Mouse (Mus musculus) limb, embryonic 14.5 days (tissue): ENCODE measurements around the gene Slc6a11. TPM values are rescaled to one million over a fixed set of nuclear protein-coding genes. Genes with fewer than 3 reads are reported as not detected.

Experiments used
- ATAC-seq: fragments of 200-750 bp; cut with Nextera tagmentation; 2 replicates; pipeline ENCODE4 v1.8.0; 2017; ENCODE audit warnings: low read depth, moderate number of reproducible peaks, moderate TSS enrichment; ENCODE audit not compliant: low FRiP score
- DNase-seq: peaks from one replicate; pipeline ENCODE4 v3.0.0-alpha.2; 2015; ENCODE audit warnings: low spot score
- H3K27ac ChIP-seq: fragments of 300-500 bp; sonication (generic); replicated peaks from 2 replicates; pipeline ENCODE4 v1.5.1; 2014; ENCODE audit warnings: low read depth, mild to moderate bottlenecking, low read length, moderate library complexity, mixed read lengths
- H3K27me3 ChIP-seq: fragments of 300-500 bp; sonication (generic); 2 replicates; pipeline ENCODE4 v1.6.1; 2014; ENCODE audit warnings: low read length, mixed read lengths; ENCODE audit not compliant: control insufficient read depth, insufficient read depth
- H3K36me3 ChIP-seq: fragments of 300-500 bp; sonication (generic); 2 replicates; pipeline ENCODE4 v1.6.1; 2014; ENCODE audit warnings: mild to moderate bottlenecking, low read length, moderate library complexity, mixed read lengths; ENCODE audit not compliant: control insufficient read depth, insufficient read depth
- H3K4me1 ChIP-seq: fragments of 300-500 bp; sonication (generic); 2 replicates; pipeline ENCODE4 v1.6.1; 2014; ENCODE audit warnings: antibody characterized with exemption, low read length, mixed read lengths; ENCODE audit not compliant: control insufficient read depth, insufficient read depth
- H3K4me2 ChIP-seq: fragments of 300-500 bp; sonication (generic); replicated peaks from 2 replicates; pipeline ENCODE4 v1.6.1; 2014; ENCODE audit warnings: low read depth, mild to moderate bottlenecking, low read length, moderate library complexity; ENCODE audit not compliant: severe bottlenecking
- H3K4me3 ChIP-seq: fragments of 300-500 bp; sonication (generic); replicated peaks from 2 replicates; pipeline ENCODE4 v1.5.1; 2014; ENCODE audit warnings: low read length
- H3K9ac ChIP-seq: fragments of 300-500 bp; sonication (generic); 2 replicates; pipeline ENCODE4 v1.6.1; 2014; ENCODE audit warnings: mild to moderate bottlenecking, low read depth, low read length, moderate library complexity; ENCODE audit not compliant: severe bottlenecking
- H3K9me3 ChIP-seq: fragments of 300-500 bp; sonication (generic); 2 replicates; pipeline ENCODE4 v1.6.1; 2016; ENCODE audit warnings: low read length; ENCODE audit not compliant: control insufficient read depth
- POLR2A ChIP-seq: fragments of 200-500 bp; IDR thresholded peaks from 2 replicates; pipeline ENCODE4 v1.8.0; 2012; ENCODE audit warnings: inconsistent platforms, mild to moderate bottlenecking, moderate library complexity, borderline replicate concordance; ENCODE audit not compliant: insufficient read depth, insufficient read length; ENCODE audit errors: extremely low read depth
- WGBS: fragments of 180-500 bp; shearing (Covaris S2); extraction: QIAGEN DNeasy Blood & Tissue Kit; methylation state at CpG from one replicate; pipeline ENCODE4 v1.1.7; 2014; 5-methylcytosine and 5-hydroxymethylcytosine counted together
- polyA plus RNA-seq, 2 experiments: library from polyadenylated mRNA; depleted of rRNA in 1 of 2; stranded (reverse) in 1 of 2; unstranded in 1 of 2; fragments of >200 nt; fragmentation: Nextera tagmentation in 1 of 2; extraction: Ambion mirVana in 1 of 2; gene quantifications; 2 replicates each; pipeline versions ENCODE4 v1.2.1 to v1.2.3; 2012 to 2014

Gene Slc6a11
- polyA plus RNA-seq, 2 experiments, result 0.11 TPM

- TF ChIP-seq POLR2A, result no peak
- H3K4me2 ChIP-seq, result no peak overlapping the region
- H3K9ac ChIP-seq, result no peak overlapping the region
- ATAC-seq, result no peak
- H3K36me3 ChIP-seq, result no peaks in the 10 kb centered on the region
- H3K9me3 ChIP-seq, result no peaks in the 10 kb centered on the region
- no peak overlapping the region for H3K4me3 ChIP-seq
- H3K4me1 ChIP-seq, result no peaks in the 10 kb centered on the region
- H3K27ac ChIP-seq, result no peak overlapping the region
- no peak for DNase-seq
- H3K27me3 ChIP-seq, result no peaks in the 10 kb centered on the region
- WGBS, result 87% methylated on average over 8 of the region's 8 CpGs
Observed at GRCm38 (mm10) chr6:114138970-114139369, 7.9 kb downstream of the Slc6a11 start.

DNA sequence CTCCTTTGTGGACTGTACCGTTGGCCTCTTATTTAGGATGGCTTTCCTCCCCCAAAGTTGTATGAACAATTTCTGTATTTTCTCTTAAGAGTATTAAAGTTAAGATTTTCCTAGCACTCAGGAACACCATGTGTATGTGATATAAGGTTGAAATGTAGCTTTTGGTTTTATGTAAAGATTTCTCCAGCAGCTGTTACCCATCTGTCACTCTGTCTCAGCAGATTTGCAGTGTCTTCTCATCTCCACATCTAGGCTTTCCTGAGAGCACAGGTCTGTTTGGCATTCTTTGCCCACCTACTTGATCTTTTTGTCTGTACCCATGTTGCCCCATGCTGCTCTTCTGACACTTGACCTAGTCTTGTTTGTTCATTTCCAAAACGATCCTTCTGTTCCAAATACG lies 10.4 kb downstream of the Slc6a11 start:
- DNase-seq (no peak), ATAC-seq (no peak)
- Histone ChIP-seq H3K4me3 (no peak overlapping the region), H3K9me3 (no peaks in the 10 kb centered on the region), H3K27me3 (no peaks in the 10 kb centered on the region), H3K4me1 (no peaks in the 10 kb centered on the region), H3K9ac (no peak overlapping the region), H3K27ac (no peak overlapping the region), H3K4me2 (no peak overlapping the region), H3K36me3 (no peaks in the 10 kb centered on the region)
- WGBS, result 70% methylated on average over 3 of the region's 3 CpGs
- TF ChIP-seq POLR2A, result no peak

DNA sequence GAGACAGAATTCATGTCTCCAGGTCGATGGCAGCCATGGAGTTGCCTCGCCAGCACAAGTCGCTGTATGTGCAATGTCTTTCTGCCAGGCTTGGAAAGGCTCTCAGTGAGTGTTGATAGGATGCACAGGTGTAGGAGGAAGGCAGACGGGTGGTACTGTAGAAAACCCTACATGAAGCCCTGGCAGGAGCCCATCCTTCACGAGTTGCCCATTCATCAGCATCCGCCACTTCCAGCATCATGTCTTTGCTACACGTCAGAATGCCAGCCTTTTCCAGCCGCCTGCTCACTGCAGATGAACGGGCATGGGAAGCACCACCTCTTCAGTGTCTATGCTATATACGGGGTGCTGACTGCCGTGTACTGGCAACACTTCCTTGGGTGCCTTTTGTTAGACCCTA lies 11.4 kb downstream of the Slc6a11 start:
- no peak for DNase-seq
- H3K36me3 ChIP-seq, result no peaks in the 10 kb centered on the region
- no peaks in the 10 kb centered on the region for H3K4me1 ChIP-seq
- H3K27me3 ChIP-seq, result no peaks in the 10 kb centered on the region
- H3K9ac ChIP-seq, result no peak overlapping the region
- no peak for ATAC-seq
- no peak overlapping the region for H3K4me2 ChIP-seq
- 88% methylated on average over 11 of the region's 11 CpGs for WGBS
- no peak for TF ChIP-seq POLR2A
- no peak overlapping the region for H3K4me3 ChIP-seq
- no peak overlapping the region for H3K27ac ChIP-seq
- H3K9me3 ChIP-seq, result no peaks in the 10 kb centered on the region

DNA sequence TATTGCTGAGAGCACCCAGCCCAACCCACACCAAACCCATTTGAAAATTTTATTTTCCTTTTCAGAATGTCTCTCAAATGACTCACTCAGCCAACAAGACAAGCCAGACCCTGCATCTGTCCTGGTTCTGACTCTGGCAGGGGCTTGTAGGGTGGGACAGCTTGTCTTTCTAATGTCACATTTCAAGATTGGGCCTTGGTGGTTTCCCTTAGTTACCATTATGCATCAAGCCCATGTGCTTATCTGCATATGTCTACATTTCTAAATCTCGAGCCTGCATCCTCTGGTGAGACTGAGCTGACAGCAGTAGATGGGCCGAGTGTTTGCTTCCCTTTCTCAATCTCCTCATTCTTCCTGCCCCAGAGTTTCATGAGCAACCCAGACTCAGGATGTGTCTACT lies 12.5 kb downstream of the Slc6a11 start:
- 59% methylated on average over 2 of the region's 2 CpGs for WGBS
- Histone ChIP-seq H3K27ac (no peak overlapping the region), H3K4me1 (no peaks in the 10 kb centered on the region), H3K27me3 (no peaks in the 10 kb centered on the region), H3K9me3 (no peaks in the 10 kb centered on the region), H3K36me3 (no peaks in the 10 kb centered on the region), H3K4me2 (no peak overlapping the region), H3K9ac (no peak overlapping the region), H3K4me3 (no peak overlapping the region)
- ATAC-seq (no peak), DNase-seq (no peak)
- no peak for TF ChIP-seq POLR2A

DNA sequence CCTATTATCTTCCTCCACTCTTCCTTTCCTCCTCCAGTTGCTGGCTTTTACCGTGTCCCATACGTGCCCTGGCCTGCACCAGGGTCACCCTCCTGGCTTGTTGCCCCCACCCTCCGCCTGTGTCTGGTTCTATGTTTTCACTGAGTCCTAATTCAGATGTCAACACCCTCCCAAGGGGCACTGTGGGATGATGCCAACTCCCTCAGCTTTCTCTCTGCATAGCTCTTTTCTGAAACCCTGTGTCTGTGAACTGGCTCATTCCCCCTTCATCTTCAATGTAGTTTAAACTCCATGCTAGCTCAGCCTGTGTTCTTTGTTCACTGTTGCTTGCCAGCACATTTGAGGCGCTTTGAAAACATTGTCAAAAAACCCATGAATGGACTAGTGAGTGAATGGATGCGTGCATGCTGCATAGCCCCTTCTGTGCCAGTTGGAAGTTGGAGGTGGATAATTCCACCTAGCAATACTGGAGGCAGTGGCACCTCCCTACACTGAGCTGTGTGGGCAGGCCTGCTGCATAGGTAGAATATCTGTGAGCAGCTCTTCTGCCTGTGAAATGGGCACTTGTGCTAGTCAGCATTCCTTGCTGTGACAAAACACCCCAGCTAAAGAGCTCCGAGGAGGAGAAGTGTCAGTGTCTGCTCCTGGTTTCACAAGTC lies 13.5 kb downstream of the Slc6a11 start:
- Histone ChIP-seq H3K36me3 (no peaks in the 10 kb centered on the region), H3K4me1 (no peaks in the 10 kb centered on the region), H3K9ac (no peak overlapping the region), H3K27ac (no peak overlapping the region), H3K9me3 (no peaks in the 10 kb centered on the region), H3K4me3 (no peak overlapping the region), H3K27me3 (no peaks in the 10 kb centered on the region), H3K4me2 (no peak overlapping the region)
- ATAC-seq (no peak), DNase-seq (no peak)
- WGBS, result 79% methylated on average over 6 of the region's 6 CpGs
- TF ChIP-seq POLR2A, result no peak

GRCm38 (mm10) chr6:114145650-114146329 lies 14.7 kb downstream of the Slc6a11 start:
- H3K27ac ChIP-seq, result no peak overlapping the region
- H3K27me3 ChIP-seq, result no peaks in the 10 kb centered on the region
- ATAC-seq, result no peak
- WGBS, result 73% methylated on average over 6 of the region's 6 CpGs
- H3K9me3 ChIP-seq, result no peaks in the 10 kb centered on the region
- no peak overlapping the region for H3K4me3 ChIP-seq
- no peak overlapping the region for H3K4me2 ChIP-seq
- H3K4me1 ChIP-seq, result no peaks in the 10 kb centered on the region
- no peak for TF ChIP-seq POLR2A
- no peak for DNase-seq
- H3K9ac ChIP-seq, result no peak overlapping the region
- H3K36me3 ChIP-seq, result no peaks in the 10 kb centered on the region
